Mouse (Mus musculus) ES-Bruce4 (cell line): ENCODE results near the gene Garnl3.

Experiments used
- CTCF ChIP-seq: IDR thresholded peaks from one replicate; pipeline ENCODE4 v1.8.1; 2011; ENCODE audit warnings: low read depth, low read length
- EP300 ChIP-seq: IDR thresholded peaks from 2 replicates; pipeline ENCODE4 v1.6.1; 2011; ENCODE audit warnings: low read depth, low read length; ENCODE audit not compliant: insufficient read depth
- POLR2A ChIP-seq: IDR thresholded peaks from one replicate; pipeline ENCODE4 v1.8.1; 2011; ENCODE audit warnings: low read length; ENCODE audit not compliant: insufficient read depth

DNA sequence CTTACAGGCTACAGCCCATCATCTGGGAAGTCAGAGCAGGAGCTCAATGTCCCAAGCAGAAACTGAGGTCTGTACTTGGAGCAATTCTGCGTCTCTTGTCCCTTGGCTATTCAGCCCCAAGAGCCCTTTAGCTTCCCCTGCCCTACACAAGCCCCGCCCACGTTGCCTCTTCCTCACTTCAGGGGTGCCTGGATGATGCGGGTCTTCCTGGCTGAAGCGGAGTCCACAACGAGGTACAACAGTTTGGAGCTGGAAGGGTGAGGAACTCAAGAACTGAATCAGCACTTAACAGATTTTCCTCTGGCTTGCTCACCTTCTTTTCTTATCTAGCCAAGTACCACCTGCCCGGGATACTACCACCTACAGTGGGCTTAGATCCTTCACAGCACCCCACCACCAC, 852 bp upstream of the Garnl3 start:
- TF ChIP-seq EP300, result no peak
- no peak for TF ChIP-seq POLR2A
- no peak for TF ChIP-seq CTCF
